ENCODE assay signal across 13 mouse cellular contexts in the genomic region with DNA sequence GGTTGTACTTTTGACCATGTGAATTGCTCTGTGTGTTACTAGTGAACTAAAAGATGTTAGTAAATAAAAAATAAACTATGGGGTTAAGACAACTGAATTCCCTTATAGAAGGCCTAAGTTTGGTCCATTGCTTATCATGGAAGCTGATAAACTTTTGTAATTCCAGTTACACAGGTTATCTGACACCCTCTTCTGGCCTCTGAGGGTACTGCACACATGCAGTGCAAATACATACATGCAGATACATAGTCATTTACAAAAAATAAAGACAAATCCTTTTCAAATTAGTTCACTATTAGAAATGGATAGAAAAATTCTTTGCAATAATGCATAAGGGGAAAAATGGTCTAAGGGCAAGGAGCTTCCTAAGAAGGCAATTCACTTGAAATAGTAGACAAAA.
"Had no signal": no experiment of that assay in that cellular context is flagged by ENCODE, and none has a peak within 500 bp of the region (broad histone marks: within the 10 kb centered on the region; RNA-seq: fewer than 3 reads in every experiment).

No protein-coding gene starts in this region.

- H3K4me1 ChIP-seq: limb, embryonic 13.5 days; liver, embryonic 15.5 days; midbrain, embryonic 13.5 days; stomach, embryonic 15.5 days had no signal

- ATAC-seq: intestine, embryonic 16.5 days; midbrain, embryonic 13.5 days had no signal

- H3K4me3 ChIP-seq: limb, embryonic 13.5 days; liver, embryonic 15.5 days; midbrain, embryonic 13.5 days; myocyte; neural tube, embryonic 15.5 days; stomach, embryonic 15.5 days had no signal

- H3K9me3 ChIP-seq: limb, embryonic 13.5 days; liver, embryonic 15.5 days; midbrain, embryonic 13.5 days; neural tube, embryonic 15.5 days; stomach, embryonic 15.5 days had no signal

- H3K9ac ChIP-seq: limb, embryonic 13.5 days; liver, embryonic 15.5 days; lung, embryonic 14.5 days; midbrain, embryonic 13.5 days; neural tube, embryonic 15.5 days; stomach, embryonic 15.5 days had no signal

- H3K36me3 ChIP-seq: limb, embryonic 13.5 days; liver, embryonic 15.5 days; midbrain, embryonic 13.5 days; neural tube, embryonic 15.5 days; stomach, embryonic 15.5 days had no signal

- H3K27ac ChIP-seq: limb, embryonic 13.5 days; liver, embryonic 15.5 days; midbrain, embryonic 13.5 days; neural tube, embryonic 15.5 days; stomach, embryonic 15.5 days had no signal

- H3K27me3 ChIP-seq: limb, embryonic 13.5 days; liver, embryonic 15.5 days; midbrain, embryonic 13.5 days; neural tube, embryonic 15.5 days; stomach, embryonic 15.5 days had no signal

- DNase-seq: kidney, adult 9 months; kidney, postnatal 10 days; kidney, postnatal 4 days; lung, embryonic 14.5 days; lung, postnatal 14 days; thymus, postnatal 36 days had no signal

- H3K4me2 ChIP-seq: limb, embryonic 13.5 days; liver, embryonic 15.5 days; lung, embryonic 14.5 days; midbrain, embryonic 13.5 days; neural tube, embryonic 15.5 days; stomach, embryonic 15.5 days had no signal
